Mouse (Mus musculus) cortical plate, adult 2 months (tissue): ENCODE results near the gene Tmem251. TPM values are rescaled to one million over a fixed set of nuclear protein-coding genes. Genes with fewer than 3 reads are reported as not detected.

Experiments
- H3K27ac ChIP-seq: fragments of 200-500 bp; 2 replicates; pipeline ENCODE4 v1.5.1; 2012; ENCODE audit warnings: low read length, control low read depth, inconsistent platforms; ENCODE audit not compliant: insufficient read depth
- H3K4me1 ChIP-seq: fragments of 200-500 bp; 2 replicates; pipeline ENCODE4 v1.6.1; 2011; ENCODE audit warnings: low read length; ENCODE audit not compliant: control insufficient read depth, insufficient read depth
- H3K4me3 ChIP-seq: fragments of 200-500 bp; 2 replicates; pipeline ENCODE4 v1.5.1; 2011; ENCODE audit warnings: mild to moderate bottlenecking, low read length, control low read depth; ENCODE audit not compliant: insufficient read depth
- CTCF ChIP-seq: fragments of 200-500 bp; IDR thresholded peaks from 2 replicates; pipeline ENCODE4 v1.5.1; 2011; ENCODE audit warnings: mild to moderate bottlenecking, control low read depth, low read length; ENCODE audit not compliant: insufficient read depth; ENCODE audit errors: extremely low read depth
- POLR2A ChIP-seq: fragments of 200-500 bp; IDR thresholded peaks from 2 replicates; pipeline ENCODE4 v1.6.1; 2011; ENCODE audit warnings: mild to moderate bottlenecking, low read length, control low read depth; ENCODE audit not compliant: insufficient read depth; ENCODE audit errors: extremely low read depth
- polyA plus RNA-seq: library from polyadenylated mRNA; depleted of rRNA; stranded (reverse); fragments of >200 nt; gene quantifications from 2 replicates; pipeline ENCODE4 v1.2.3, GENCODE M21; 2012

Gene Tmem251
- polyA plus RNA-seq, 1 experiment: 4.0 TPM

- peak overlapping the region; percentile 49 for H3K4me3 ChIP-seq
- TF ChIP-seq POLR2A (no peak), CTCF (peak; percentile 37; the same call in 1 of the 2 replicates)
- H3K4me1 ChIP-seq: peaks cover 21% of the 10 kb centered on the region
- no peak overlapping the region for H3K27ac ChIP-seq
Measured at GRCm38 (mm10) chr12:102702356-102703110, 41.0 kb upstream of the Tmem251 start.

- TF ChIP-seq CTCF (peak; percentile 30; the same call in 1 of the 2 replicates), POLR2A (no peak)
- Histone ChIP-seq H3K4me3 (peak overlapping the region; percentile 49), H3K4me1 (peaks cover 20% of the 10 kb centered on the region), H3K27ac (no peak overlapping the region)
Measured at GRCm38 (mm10) chr12:102703111-102703412, 40.5 kb upstream of the Tmem251 start.

GRCm38 (mm10) chr12:102703441-102703840 is 40.1 kb upstream of the Tmem251 start:
- no peak for TF ChIP-seq POLR2A
- TF ChIP-seq CTCF: no peak
- Histone ChIP-seq H3K27ac (peak overlapping the region; percentile 27; the same call in 1 of the 2 replicates), H3K4me3 (peak overlapping the region; percentile 49), H3K4me1 (peaks cover 20% of the 10 kb centered on the region)

GRCm38 (mm10) chr12:102703921-102704408 is 39.6 kb upstream of the Tmem251 start:
- Histone ChIP-seq H3K27ac (peak overlapping the region; percentile 54), H3K4me1 (peaks cover 20% of the 10 kb centered on the region), H3K4me3 (peak overlapping the region; percentile 49)
- TF ChIP-seq CTCF: no peak

GRCm38 (mm10) chr12:102704457-102705198 is 38.9 kb upstream of the Tmem251 start, which contains the start of gene Itpk1:
TSS of gene Itpk1 (minus strand) at chr12:102704930.
- peak within 1 kb of the TSS; percentile 49 for H3K4me3 ChIP-seq
- peak within 1 kb of the TSS; percentile 93 for H3K27ac ChIP-seq
- TF ChIP-seq CTCF (no peak), POLR2A (peak; percentile 6; the same call in 1 of the 2 replicates)
- H3K4me1 ChIP-seq: peaks cover 16% of the 10 kb centered on the region

DNA sequence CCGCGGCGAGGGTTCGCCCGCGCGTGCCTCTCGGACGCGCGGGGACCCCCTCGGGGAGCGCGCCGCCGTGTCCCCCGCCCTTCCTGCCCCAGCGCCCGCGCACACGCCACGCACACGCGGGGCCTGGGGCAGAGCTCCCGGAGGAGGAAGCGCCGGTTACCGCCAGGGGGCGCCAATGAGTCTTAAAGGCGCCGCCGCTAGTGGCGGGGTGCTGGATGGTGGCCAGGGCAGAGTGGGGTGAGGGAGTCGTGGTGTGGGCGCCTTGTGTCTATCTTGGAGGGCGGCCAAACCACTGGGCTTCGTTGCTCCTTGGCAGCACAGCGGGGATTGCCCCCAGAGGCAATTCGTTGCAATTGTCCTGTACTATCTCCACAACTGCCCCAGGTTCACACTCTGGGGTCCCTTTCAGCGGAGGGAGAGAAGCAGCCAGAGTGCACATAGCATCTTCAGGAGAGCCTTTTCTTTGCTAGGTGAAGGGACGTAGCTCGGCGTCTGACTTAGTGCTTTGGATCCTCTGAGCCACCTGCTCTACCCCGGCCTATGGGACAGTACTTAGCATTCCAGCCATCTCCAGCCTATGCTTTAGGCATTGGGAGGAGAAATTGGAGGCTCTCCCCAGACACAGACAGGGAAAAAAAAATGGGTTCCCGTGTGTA is 38.2 kb upstream of the Tmem251 start:
- no peak for TF ChIP-seq POLR2A
- peak; percentile 54 for TF ChIP-seq CTCF
- H3K4me3 ChIP-seq: peak overlapping the region; percentile 49
- H3K27ac ChIP-seq: peak overlapping the region; percentile 93
- H3K4me1 ChIP-seq: peaks cover 11% of the 10 kb centered on the region

GRCm38 (mm10) chr12:102705906-102706640 is 37.5 kb upstream of the Tmem251 start:
- Histone ChIP-seq H3K4me1 (peaks cover 8% of the 10 kb centered on the region), H3K4me3 (no peak overlapping the region; the same call in 1 of the 2 replicates), H3K27ac (no peak overlapping the region)
- no peak for TF ChIP-seq POLR2A
- TF ChIP-seq CTCF: no peak

GRCm38 (mm10) chr12:102706833-102707463 is 36.6 kb upstream of the Tmem251 start:
- H3K4me3 ChIP-seq: no peak overlapping the region
- H3K4me1 ChIP-seq: peaks cover 8% of the 10 kb centered on the region
- H3K27ac ChIP-seq: no peak overlapping the region
- TF ChIP-seq POLR2A (no peak), CTCF (no peak)
